Mouse (Mus musculus) liver, adult 2 months (tissue): ENCODE measurements around the gene 6430550D23Rik. TPM values are rescaled to one million over a fixed set of nuclear protein-coding genes. Genes with fewer than 3 reads are reported as not detected.

Experiments used
- DNase-seq: peaks from one replicate; pipeline ENCODE4 v3.0.0-alpha.2; 2011; ENCODE audit warnings: low read depth, low spot score; ENCODE audit errors: extremely low read depth
- H3K27ac ChIP-seq: fragments of 200-500 bp; replicated peaks from 2 replicates; pipeline ENCODE4 v1.5.1; 2012; ENCODE audit warnings: low read depth, mild to moderate bottlenecking, control low read depth, inconsistent platforms, low read length; ENCODE audit not compliant: insufficient read depth
- H3K27me3 ChIP-seq: fragments of 200-500 bp; 2 replicates; pipeline ENCODE4 v1.6.1; 2012; ENCODE audit warnings: mild to moderate bottlenecking, moderate library complexity, low read length, inconsistent platforms; ENCODE audit not compliant: control insufficient read depth, insufficient read depth
- H3K36me3 ChIP-seq: fragments of 200-500 bp; 2 replicates; pipeline ENCODE4 v1.6.1; 2012; ENCODE audit warnings: low read length, inconsistent platforms; ENCODE audit not compliant: control insufficient read depth, insufficient read depth
- H3K4me1 ChIP-seq: fragments of 200-500 bp; 2 replicates; pipeline ENCODE4 v1.6.1; 2011; ENCODE audit warnings: low read length; ENCODE audit not compliant: control insufficient read depth, insufficient read depth
- H3K4me3 ChIP-seq: fragments of 200-500 bp; 2 replicates; pipeline ENCODE4 v1.5.1; 2011; ENCODE audit warnings: low read depth, mild to moderate bottlenecking, control low read depth, low read length, moderate library complexity; ENCODE audit not compliant: insufficient read depth
- H3K79me2 ChIP-seq: fragments of 200-500 bp; 2 replicates; pipeline ENCODE4 v1.6.1; 2012; ENCODE audit warnings: inconsistent platforms, mild to moderate bottlenecking, low read length, moderate library complexity; ENCODE audit not compliant: control insufficient read depth, insufficient read depth
- H3K9ac ChIP-seq: fragments of 200-500 bp; 2 replicates; pipeline ENCODE4 v1.6.1; 2012; ENCODE audit warnings: low read depth, mild to moderate bottlenecking, control low read depth, inconsistent platforms, low read length
- CTCF ChIP-seq: fragments of 200-500 bp; IDR thresholded peaks from 2 replicates; pipeline ENCODE4 v1.5.1; 2011; ENCODE audit warnings: low read depth, low read length, control low read depth
- POLR2A ChIP-seq: fragments of 200-500 bp; IDR thresholded peaks from 2 replicates; pipeline ENCODE4 v1.6.1; 2011; ENCODE audit warnings: low read length, control low read depth; ENCODE audit not compliant: insufficient read depth; ENCODE audit errors: extremely low read depth
- WGBS: fragments of 180-500 bp; shearing (Covaris S2); methylation state at CpG from one replicate; pipeline ENCODE4 v1.1.7; 2018; 5-methylcytosine and 5-hydroxymethylcytosine counted together
- polyA plus RNA-seq: library from polyadenylated mRNA; depleted of rRNA; stranded (reverse); fragments of >200 nt; gene quantifications from 2 replicates; pipeline ENCODE4 v1.2.3, GENCODE M21; 2012
- total RNA-seq: library from RNA; depleted of rRNA; stranded (reverse); fragments of >200 nt; gene quantifications from 2 replicates; pipeline ENCODE4 v1.2.3, GENCODE M21; 2014

Gene 6430550D23Rik
- total and polyA plus RNA-seq, 2 experiments, result 3.5 to 3.9 TPM

DNA sequence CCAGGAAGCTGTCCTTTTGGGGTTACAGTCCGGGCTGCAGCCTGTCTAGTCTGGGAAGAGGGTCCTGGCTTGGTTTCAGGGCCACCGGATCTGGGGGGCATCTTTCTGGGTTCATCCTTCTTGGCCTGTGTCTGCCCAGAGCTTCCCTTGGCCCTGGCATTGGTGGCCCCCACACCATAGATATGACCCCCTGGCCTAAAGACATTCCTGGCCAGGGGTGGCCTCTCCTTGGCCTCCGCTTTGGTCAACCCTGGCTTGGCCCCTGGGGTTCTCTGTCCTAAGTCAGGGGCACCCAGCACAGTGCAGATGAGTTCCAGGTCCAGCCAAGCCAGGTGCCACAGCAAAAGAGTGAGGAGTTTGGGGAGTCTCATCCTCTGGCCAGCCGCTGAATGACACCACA is 63.1 kb downstream of the 6430550D23Rik start:
- 90% methylated on average over 4 of the region's 4 CpGs for WGBS
- H3K36me3 ChIP-seq, result no peaks in the 10 kb centered on the region

DNA sequence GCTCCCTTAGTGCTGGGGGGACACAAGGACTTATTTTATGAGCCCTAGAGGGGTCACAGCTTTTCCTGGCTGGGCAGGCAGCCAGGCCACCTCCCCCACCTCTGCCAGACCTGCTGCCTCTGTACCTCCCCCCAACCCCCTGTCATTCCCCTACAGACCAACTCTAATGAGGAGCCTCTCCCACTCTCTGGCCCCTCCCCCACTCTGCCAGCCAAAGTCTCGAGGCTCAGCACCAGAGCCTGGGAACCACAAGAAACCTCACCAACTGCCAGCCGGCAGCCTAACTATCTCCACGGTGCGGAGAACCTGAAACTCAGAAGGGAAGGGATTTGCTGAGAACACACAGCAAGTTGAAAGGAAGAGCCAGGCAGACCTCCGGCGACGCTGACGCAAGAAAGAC is 64.3 kb downstream of the 6430550D23Rik start:
- no peak overlapping the region for H3K9ac ChIP-seq
- no peak for DNase-seq
- no peaks in the 10 kb centered on the region for H3K4me1 ChIP-seq
- H3K27ac ChIP-seq, result no peak overlapping the region
- TF ChIP-seq POLR2A (no peak), CTCF (no peak)
- H3K27me3 ChIP-seq, result no peaks in the 10 kb centered on the region
- H3K79me2 ChIP-seq, result no peaks in the 10 kb centered on the region
- H3K36me3 ChIP-seq, result no peaks in the 10 kb centered on the region
- WGBS, result 14% methylated on average over 8 of the region's 8 CpGs
- H3K4me3 ChIP-seq, result no peak overlapping the region

More for the DNA sequence above, 63.1 kb downstream of the 6430550D23Rik start:
- Histone ChIP-seq H3K4me3 (no peak overlapping the region), H3K27me3 (no peaks in the 10 kb centered on the region), H3K4me1 (no peaks in the 10 kb centered on the region), H3K9ac (no peak overlapping the region), H3K79me2 (no peaks in the 10 kb centered on the region), H3K27ac (no peak overlapping the region)
- no peak for TF ChIP-seq CTCF
- no peak for TF ChIP-seq POLR2A
- no peak for DNase-seq

- no peaks in the 10 kb centered on the region for H3K36me3 ChIP-seq
- TF ChIP-seq CTCF, result no peak
- no peak for TF ChIP-seq POLR2A
- no peak for DNase-seq
- no peak overlapping the region for H3K9ac ChIP-seq
- H3K4me1 ChIP-seq, result no peaks in the 10 kb centered on the region
- no peak overlapping the region for H3K4me3 ChIP-seq
- WGBS, result 89% methylated on average over 40 of the region's 40 CpGs
- no peaks in the 10 kb centered on the region for H3K79me2 ChIP-seq
- no peak overlapping the region for H3K27ac ChIP-seq
- H3K27me3 ChIP-seq, result no peaks in the 10 kb centered on the region
Measured at GRCm38 (mm10) chr2:155941697-155942442, 65.9 kb downstream of the 6430550D23Rik start.

GRCm38 (mm10) chr2:155940681-155941080 is 67.1 kb downstream of the 6430550D23Rik start, which contains the start of gene Gm15557:
Gm15557 (plus strand) TSS chr2:155940728.
- TF ChIP-seq POLR2A (no peak), CTCF (no peak)
- H3K4me1 ChIP-seq, result no peaks in the 10 kb centered on the region

DNA sequence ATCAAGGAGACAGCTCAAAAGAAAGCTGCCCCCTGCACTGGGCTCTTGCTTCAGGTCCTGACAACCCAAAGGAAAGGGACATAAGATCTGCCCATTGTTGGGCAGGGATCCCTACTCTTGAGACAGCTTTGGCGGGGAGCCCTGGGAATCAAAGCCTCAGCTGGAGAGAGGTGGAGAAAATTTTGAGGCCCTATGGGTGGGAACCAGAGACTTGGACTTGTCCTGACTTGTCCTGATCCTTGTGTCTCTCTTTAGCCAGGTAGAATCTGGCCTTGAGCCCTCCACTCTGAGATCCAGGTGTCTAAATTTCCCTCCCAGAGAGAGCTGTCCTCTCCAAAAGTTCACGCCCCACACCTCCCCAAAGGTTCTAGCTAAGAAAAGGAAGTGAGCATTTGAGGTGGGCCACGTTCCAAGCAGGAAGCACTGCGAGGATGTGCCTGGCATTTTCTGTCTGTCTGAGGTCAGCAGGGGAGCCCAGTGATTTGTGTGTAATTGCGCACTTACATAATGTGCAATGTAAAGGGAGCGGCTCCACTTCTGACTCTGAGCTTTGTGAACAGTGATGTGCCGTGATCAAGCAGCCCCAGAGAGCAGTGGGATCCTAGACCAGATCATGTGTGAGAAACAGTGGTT is 67.8 kb downstream of the 6430550D23Rik start:
- H3K36me3 ChIP-seq, result no peaks in the 10 kb centered on the region
- H3K79me2 ChIP-seq, result no peaks in the 10 kb centered on the region
- H3K27me3 ChIP-seq, result no peaks in the 10 kb centered on the region
- H3K9ac ChIP-seq, result no peak overlapping the region
- no peak overlapping the region for H3K27ac ChIP-seq
- no peak for DNase-seq
- TF ChIP-seq POLR2A (no peak), CTCF (no peak)
- 81% methylated on average over 7 of the region's 7 CpGs for WGBS
- no peak overlapping the region for H3K4me3 ChIP-seq
- H3K4me1 ChIP-seq, result no peaks in the 10 kb centered on the region

More at GRCm38 (mm10) chr2:155940681-155941080, 67.1 kb downstream of the 6430550D23Rik start, which contains the start of gene Gm15557:
- WGBS, result 86% methylated on average over 3 of the region's 3 CpGs
- no peak for DNase-seq
- Histone ChIP-seq H3K36me3 (no peaks in the 10 kb centered on the region), H3K27ac (no peak within 1 kb of the TSS), H3K4me3 (no peak within 1 kb of the TSS), H3K79me2 (no peaks in the 10 kb centered on the region), H3K27me3 (no peaks in the 10 kb centered on the region), H3K9ac (no peak within 1 kb of the TSS)
